Mouse (Mus musculus): ENCODE measurements at regions not wholly inside any gene's neighbourhood (a gene's known extent, or its start where the extent isn't known, plus 50 kb on each side); places are given as distances from the start of the nearest gene placed in this dataset.

GRCm38 (mm10) chr13:112135777-112136176, 152.5 kb upstream of the Ankrd55 start:
- DNase-seq, result no peak

DNA sequence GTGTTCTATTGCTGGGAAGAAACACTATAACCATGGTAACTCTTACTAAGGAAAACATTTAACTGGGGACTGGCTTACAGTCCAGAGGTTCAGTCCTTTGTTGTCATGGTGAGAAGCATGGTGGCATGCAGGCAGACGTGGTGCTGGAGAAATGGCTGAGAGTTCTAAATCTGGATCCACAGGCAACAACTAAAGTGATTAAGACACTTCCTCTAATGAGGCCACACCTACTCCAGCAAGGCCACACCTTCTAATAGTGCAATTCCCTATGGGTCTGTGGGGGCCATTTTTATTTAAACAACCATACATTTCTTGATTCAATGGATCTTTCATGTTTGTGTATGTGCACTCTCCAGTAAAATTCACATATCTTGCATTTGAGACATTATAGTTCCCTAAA, 151.4 kb upstream of the Ankrd55 start:
- no peak for DNase-seq

DNA sequence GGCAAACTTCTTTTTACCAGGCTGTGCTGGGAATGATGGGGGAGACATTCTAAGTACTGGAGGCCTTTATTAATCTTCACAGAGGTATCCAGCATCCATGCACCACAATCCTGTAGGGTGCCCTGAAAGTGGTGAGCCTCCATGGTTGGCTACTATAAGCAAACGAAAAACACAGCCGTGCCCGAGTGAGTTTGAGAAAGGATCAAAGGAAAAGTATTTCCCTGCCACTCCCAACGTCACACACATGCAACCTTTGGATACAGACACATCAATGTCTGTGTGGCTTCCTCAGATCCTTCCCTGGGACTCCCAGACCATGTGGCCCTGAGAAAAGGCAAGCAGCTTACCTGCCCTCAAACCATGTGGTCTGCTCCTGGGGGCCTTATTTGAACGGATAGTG, 147.4 kb upstream of the Ankrd55 start:
- no peak for DNase-seq

DNA sequence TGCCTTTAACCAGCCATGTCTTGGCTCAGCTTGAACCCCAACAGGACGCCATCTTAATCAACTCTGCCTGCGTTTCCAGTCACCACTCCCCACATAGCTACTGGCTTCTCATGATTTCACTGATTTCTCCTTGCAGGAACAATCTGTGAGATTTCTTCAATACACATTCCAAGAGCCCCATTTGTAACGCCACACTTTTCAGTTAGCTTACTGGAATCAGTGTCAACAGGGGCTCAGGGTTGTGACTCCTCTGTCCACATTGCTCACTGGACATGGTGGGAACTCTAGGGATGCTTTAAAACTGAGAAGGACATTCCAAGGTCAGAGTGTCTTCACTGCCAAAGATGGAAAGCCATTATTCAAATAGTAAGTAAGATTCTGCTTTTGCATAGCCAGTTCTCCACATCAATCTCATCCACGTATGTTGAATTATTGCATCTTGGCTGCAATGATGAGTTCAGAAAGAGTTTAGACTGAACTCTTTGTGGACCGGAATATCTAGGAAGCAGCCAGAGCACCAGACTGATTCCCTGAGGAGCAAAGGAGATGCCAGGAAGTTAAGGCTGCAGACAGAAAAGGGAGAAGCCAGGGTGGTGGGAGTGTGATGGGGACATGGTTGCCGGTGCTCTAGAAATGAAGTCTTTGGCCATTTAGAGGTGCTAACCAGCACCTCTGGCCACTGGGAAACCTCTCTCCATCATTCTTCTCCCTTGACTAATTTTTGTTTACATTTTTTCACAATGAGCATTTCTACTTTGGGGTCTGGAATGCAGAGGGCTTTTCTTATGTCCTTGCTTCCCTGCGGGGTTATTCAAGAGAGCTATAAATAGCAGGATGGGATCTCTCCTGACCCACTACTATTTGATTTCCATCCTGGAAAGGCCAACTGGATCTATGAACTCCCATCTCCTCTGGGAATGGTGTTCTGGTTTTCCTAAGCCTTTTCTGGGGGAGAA, 143.6 kb upstream of the Ankrd55 start:
- no peak for DNase-seq

GRCm38 (mm10) chr13:112152614-112153550, 135.4 kb upstream of the Ankrd55 start:
- DNase-seq, result peak; percentile 83

DNA sequence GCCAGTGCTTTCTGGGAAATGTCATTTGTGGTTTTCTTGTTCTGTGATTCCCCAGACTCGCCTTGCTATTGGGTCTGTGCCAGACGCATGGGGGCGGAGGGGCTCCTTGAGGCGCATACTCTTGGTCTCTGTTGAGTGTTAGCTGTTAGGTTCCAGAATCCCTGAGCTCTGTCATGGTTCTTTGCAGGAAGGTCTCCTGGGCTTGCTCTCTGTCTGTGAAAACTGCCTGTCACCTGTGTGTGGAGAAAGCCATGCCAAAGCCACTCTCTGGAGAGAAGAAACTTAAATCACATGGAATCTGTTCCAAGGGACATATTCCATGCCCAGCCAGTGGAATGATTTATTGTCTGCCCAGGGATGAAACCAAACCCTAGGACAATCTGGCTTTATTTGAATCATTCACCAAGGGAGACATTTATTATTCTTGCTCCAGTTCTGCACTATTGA, 134.5 kb upstream of the Ankrd55 start:
- peak; percentile 21 for DNase-seq

DNA sequence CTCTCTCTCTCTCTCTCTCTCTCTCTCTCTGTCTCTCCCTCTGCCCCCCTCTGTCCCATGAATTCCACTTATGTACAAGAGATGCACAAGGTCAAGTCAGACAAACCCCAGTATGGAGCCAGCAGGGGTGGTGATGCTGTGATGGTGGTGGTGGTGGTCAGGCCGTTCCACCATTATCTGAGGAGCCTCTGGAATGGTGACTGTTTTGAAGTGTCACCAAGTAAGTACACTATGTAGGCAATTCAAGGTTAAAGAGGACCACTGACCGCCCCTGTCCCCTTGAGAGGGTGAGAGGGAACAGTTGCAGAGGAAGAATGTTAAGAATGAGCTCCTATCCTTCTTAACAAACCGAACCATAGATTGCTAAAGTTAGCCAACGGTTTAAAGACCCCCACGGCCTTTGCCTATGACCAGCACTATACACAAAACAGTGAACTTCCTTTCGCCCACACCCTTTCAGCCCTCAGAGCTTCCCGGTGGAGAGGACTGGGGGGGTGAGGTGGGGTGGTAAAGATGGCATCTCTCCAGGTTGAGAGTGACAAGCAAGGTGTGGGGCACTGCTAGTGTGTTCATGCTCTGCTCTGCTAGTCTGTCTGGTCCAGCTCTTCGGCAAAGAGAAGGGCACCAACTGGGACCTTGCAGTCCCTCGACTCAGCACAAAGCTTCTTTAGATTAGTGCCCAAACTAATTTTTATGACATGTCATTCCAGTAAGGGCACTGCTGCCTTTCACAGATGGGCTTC, 128.7 kb upstream of the Ankrd55 start:
- no peak for DNase-seq

DNA sequence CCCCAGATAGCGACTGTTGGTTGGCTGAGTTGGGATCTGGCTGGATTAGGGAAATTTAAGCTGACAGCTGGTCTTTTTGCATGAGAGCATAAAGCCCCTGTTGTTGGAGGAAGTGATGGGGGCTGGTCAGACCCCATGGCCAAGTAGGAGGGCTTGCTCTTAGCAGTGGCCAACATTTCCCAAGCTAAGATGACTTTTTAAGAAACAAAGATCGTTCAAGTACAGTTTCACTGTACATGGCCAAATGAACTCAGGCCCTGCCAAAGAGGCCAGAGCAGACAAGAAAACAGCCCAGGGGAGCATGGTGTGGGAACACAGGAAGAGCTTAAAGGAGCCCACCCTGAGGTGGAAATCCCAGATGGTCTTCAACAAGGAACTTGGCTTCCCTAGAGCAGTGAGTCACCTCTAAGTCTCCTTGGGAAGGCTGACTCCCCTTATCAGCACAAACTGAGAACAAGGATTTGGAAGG, 128.0 kb upstream of the Ankrd55 start:
- peak; percentile 7 for DNase-seq

DNA sequence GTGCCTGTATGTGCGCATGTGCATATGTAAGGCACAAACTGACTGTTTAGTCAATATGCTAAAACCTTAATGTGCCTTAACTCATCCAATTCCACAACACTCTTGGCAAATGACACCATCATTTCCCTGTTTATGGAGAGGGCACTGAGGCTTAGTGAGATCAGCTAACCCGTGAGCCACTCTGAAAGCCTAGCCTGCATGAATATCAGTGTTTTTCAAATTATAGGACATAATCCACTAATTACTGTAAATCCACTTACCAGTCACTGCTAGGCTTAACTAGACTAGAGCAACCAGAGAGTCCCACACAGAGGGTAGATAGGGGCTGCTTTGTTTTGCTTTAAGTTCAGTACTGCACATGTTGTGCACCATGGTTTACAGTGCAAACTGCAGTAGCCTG, 127.5 kb upstream of the Ankrd55 start:
- no peak for DNase-seq

DNA sequence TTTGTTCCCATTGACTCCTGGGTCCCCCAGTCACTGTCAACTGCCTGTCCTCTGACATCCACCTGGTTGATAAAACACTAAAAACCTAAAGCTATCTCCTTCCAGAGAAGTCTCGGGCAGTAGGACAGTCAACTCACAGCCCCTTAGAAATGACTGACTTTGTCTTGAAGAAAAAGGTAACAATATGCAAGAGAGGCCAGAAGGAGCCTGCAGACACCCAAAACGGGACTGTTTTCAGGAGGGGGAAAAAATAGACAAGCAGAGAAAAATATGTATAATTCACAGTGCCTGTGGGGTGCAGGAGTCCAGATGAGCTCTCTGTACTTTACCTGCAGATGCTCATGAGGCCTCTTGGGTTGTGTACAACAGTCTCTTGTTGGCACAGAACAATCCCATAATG, 126.4 kb upstream of the Ankrd55 start:
- DNase-seq, result no peak

GRCm38 (mm10) chr13:112165921-112166320, 122.3 kb upstream of the Ankrd55 start:
- no peak for DNase-seq

- no peak for DNase-seq
Observed at GRCm38 (mm10) chr13:112166338-112166802, 121.9 kb upstream of the Ankrd55 start.

- DNase-seq, result no peak
Observed at GRCm38 (mm10) chr13:112168468-112168867, 119.8 kb upstream of the Ankrd55 start.

GRCm38 (mm10) chr13:112170872-112171271, 117.4 kb upstream of the Ankrd55 start:
- no peak for DNase-seq

GRCm38 (mm10) chr13:112171940-112172715, 116.1 kb upstream of the Ankrd55 start:
- no peak for DNase-seq

DNA sequence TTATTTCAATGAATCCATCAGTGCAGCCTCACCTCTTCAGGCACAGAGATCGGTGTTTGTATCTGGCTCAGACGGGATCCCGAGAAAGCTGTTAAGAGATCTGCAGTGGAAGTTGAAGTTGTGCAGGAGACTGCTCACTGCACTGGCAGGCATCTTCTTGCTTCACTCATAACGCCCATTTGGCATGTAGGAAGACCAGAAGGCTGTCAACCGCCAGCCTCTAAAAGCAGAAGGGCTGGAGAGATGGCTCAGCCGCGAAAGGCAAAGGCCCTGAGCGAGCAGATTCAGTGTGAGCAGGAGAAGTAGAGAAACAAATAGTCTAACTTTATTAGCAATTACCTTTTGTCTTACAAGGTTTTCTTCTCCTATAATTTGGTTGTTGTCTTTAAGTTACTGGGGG, 114.3 kb upstream of the Ankrd55 start:
- no peak for DNase-seq

GRCm38 (mm10) chr13:112178031-112178430, 110.2 kb upstream of the Ankrd55 start:
- no peak for DNase-seq

DNA sequence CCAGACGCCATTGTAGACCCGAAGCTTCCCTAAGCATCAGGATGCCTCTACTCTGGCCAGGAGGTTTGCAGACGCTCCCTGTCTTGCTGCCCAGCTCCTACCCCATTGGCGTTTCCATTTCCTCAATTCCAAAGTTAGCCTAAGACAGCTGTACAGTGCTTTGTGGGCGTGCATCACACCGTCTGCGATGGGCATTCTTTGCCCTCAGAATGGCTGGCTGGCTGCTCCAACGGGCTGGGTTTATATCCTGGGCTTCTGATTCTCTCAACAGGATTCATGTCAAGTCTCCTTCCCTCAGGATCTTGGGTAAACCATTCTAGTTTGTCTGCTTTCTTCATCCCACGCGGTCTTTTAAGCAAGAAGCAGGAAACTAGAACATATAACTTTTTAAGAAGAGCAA, 104.3 kb upstream of the Ankrd55 start:
- DNase-seq, result no peak

DNA sequence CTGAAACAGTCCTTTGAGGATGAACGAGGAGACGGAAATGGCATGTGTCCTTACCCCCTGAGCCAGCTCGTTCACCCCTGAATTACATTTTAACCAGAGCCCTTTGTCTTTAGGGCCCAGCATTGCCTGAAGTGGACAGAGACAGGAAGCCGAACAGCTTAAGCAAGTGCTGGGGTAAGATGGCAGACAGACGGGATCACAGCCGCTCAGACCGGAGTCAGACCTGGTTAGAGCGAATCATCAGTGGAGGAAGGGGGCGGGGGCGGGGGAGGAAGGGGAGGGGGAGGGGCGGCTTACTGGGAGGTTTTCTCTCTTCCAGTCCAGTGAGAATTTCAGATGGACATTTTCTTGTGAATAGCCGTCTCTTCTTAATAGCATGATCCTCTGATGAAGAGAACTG, 103.1 kb upstream of the Ankrd55 start:
- no peak for DNase-seq

DNA sequence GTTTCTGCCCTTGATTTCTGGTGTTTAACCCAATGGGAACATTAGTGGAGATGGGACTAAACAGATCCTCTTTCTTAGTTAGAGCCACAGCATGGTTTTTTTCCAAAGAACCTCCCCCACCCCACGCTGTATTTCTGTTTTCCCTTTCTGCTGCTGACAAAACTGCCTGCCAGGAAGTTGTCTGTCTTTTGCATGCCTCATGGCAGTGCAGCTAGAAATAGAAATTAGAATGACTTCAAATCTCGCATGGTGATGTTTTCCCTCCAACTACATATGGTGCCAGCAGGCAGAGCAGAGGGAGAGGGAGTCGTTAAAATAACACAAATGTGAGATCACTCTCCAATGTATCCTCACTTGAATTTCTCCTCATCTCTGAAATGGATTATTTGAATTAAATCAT, 101.0 kb upstream of the Ankrd55 start:
- no peak for DNase-seq

GRCm38 (mm10) chr13:112188313-112188712, 99.9 kb upstream of the Ankrd55 start:
- peak; percentile 61 for DNase-seq
